Mouse (Mus musculus) forebrain, embryonic 15.5 days (tissue): Measurements from ENCODE around the gene Srrm2. TPM values are rescaled to one million over a fixed set of nuclear protein-coding genes. Genes with fewer than 3 reads are reported as not detected.

Experiments used
- ATAC-seq: fragments of 200-750 bp; cut with Nextera tagmentation; replicated peaks from 2 replicates; pipeline ENCODE4 v1.8.0; 2017; ENCODE audit warnings: mild to moderate bottlenecking, moderate TSS enrichment, moderate library complexity
- H3K27ac ChIP-seq: fragments of 300-500 bp; sonication (generic); replicated peaks from 2 replicates; pipeline ENCODE4 v1.5.1; 2015; ENCODE audit warnings: mild to moderate bottlenecking, inconsistent platforms
- H3K27me3 ChIP-seq: fragments of 300-500 bp; sonication (generic); 2 replicates; pipeline ENCODE4 v1.6.1; 2015; ENCODE audit warnings: inconsistent platforms
- H3K36me3 ChIP-seq: fragments of 300-500 bp; sonication (generic); 2 replicates; pipeline ENCODE4 v1.6.1; 2015; ENCODE audit warnings: mild to moderate bottlenecking, inconsistent platforms
- H3K4me1 ChIP-seq: fragments of 300-500 bp; sonication (generic); 2 replicates; pipeline ENCODE4 v1.6.1; 2015; ENCODE audit warnings: inconsistent platforms
- H3K4me2 ChIP-seq: fragments of 300-500 bp; sonication (generic); replicated peaks from 2 replicates; pipeline ENCODE4 v1.6.1; 2015; ENCODE audit warnings: mild to moderate bottlenecking, inconsistent platforms
- H3K4me3 ChIP-seq: fragments of 300-500 bp; sonication (generic); 2 replicates; pipeline ENCODE4 v1.5.1; 2015; ENCODE audit warnings: mild to moderate bottlenecking, inconsistent platforms
- H3K9ac ChIP-seq: fragments of 300-500 bp; sonication (generic); replicated peaks from 2 replicates; pipeline ENCODE4 v1.6.1; 2015; ENCODE audit warnings: mild to moderate bottlenecking, inconsistent platforms
- H3K9me3 ChIP-seq: fragments of 300-500 bp; sonication (generic); 2 replicates; pipeline ENCODE4 v1.6.1; 2016; ENCODE audit warnings: inconsistent platforms
- WGBS: fragments of 180-500 bp; shearing (Covaris S2); methylation state at CpG from one replicate; pipeline ENCODE4 v1.1.7; 2015; ENCODE audit warnings: mixed read lengths; 5-methylcytosine and 5-hydroxymethylcytosine counted together
- polyA plus RNA-seq: library from polyadenylated mRNA; unstranded; fragments of >200 nt; fragmentation: Nextera tagmentation; extraction: Ambion mirVana; gene quantifications from 2 replicates; pipeline ENCODE4 v1.2.1, GENCODE M21; 2015

Gene Srrm2
- 562 and 569 TPM in 2 replicates for polyA plus RNA-seq

DNA sequence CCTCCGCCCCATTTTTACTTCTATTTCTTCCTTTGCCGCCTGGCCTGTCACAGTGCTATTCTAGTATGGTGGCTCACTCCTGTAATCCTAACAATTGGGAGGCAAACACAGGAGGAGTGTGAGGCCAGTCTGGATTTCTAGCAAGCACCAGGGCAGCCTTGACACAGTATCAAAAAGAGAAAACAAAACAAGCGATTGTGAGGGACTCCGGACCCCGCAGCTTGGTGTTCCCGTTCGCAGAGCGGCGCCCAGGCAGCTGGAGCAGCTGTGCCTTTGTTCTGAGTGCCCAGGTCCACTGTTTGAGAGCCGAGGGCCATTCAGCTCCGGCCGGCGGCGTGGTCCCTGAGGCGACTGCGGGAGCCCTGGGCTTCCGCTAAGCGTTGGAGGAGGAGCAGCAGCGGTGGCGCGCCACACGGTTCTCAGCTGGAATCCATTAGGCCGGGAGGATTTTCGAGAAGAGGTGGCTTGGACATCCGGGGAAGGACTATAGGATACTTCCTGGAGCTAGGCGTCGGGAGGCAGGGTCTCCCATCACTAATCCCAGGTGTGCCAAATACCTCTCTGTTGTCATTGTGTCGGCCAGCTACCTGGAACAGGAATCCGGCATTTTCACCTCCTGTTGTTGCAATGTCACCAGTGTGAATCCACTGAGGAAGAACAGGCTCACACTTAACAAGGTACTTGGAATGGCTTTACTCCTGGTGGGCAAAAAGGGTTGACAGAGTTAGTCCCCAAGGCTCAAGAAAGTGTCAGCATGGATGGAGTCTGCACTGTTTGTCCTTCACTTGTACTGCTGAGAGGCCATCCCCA, at the start of gene Srrm2:
Gene Srrm2 (plus strand): TSS at position 264 of the 810 bp plus-strand sequence.
- no peaks in the 10 kb centered on the region for H3K9me3 ChIP-seq
- H3K27me3 ChIP-seq, result no peaks in the 10 kb centered on the region
- peaks cover 27% of the 10 kb centered on the region for H3K4me1 ChIP-seq
- H3K9ac ChIP-seq, result peak within 1 kb of the TSS; percentile 66
- peak within 1 kb of the TSS; percentile 69 for H3K4me2 ChIP-seq
- no peaks in the 10 kb centered on the region for H3K36me3 ChIP-seq
- peak within 1 kb of the TSS; percentile 83 for H3K27ac ChIP-seq
- H3K4me3 ChIP-seq, result peak within 1 kb of the TSS; percentile 41
- ATAC-seq, result peak; percentile 18; the same call in 1 of the 2 replicates
- WGBS, result 1% methylated on average over 29 of the region's 29 CpGs

DNA sequence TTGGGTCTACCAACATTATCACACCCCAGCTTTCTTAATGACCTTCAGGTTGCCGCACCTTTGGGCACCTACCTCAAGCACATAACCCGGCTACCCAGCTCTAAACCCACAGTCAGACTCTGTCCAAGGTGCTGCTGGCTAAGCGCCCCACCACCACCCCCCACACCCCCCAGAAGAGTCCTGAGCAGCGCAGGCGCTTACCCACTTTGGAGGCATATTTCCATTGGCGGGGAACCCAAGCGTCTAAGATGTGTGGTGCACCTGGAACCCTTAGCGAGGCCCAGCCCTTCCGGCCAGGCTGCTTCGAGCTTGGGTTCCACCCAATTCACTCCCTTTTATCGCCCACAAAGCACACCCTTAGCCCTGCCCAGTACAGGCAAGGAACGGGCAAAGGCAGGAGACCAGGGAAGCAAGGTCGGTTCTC, 49.7 kb upstream of the Srrm2 start, which contains the start of gene Paqr4:
Gene Paqr4 (minus strand): TSS at position 270 of the 424 bp plus-strand sequence.
- no peak for ATAC-seq
- H3K27me3 ChIP-seq, result peaks cover 51% of the 10 kb centered on the region
- H3K4me1 ChIP-seq, result peaks cover 46% of the 10 kb centered on the region

DNA sequence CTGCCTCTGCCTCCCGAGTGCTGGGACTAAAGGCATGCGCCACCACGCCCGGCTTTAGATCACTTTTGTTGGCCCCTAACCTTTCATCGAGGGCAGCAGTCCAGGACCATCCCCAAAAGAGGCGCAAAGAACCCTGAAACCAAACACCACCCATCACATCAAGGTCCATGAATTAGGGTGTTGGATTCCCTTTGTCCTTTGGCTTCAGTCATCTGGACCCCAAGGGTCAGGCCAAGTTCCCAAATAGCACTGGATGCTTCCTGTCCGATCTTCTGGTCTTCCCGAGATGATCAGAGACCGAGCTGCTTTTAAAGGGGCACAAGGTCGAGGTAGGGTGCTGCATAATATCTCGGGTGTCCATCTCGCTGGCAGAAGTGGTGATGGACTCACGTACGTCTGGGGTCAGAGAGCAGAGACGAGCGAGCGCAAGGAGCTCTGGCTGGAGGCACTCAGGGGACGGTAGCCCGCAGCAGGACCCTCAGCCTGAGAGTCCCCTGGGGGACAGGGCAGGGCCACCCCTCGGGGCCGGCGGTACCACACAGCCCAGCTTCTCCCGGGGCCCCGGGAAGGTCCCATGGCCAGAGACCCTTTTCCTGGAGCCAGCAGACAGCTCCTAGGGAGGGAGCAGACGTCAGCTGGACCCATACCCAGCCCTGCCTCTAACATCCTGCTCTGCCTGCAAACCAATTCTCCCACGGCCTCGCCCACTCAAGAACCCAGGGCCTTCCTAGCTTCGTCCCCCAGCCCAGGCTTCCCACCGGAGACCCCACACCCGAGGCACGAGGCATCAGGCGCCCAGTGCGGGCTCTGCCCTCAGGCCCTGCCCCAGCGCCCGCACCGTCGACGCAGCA, 48.7 kb upstream of the Srrm2 start:
- Histone ChIP-seq H3K27me3 (peaks cover 61% of the 10 kb centered on the region), H3K9ac (no peak overlapping the region), H3K36me3 (peaks cover 8% of the 10 kb centered on the region; the same call in 1 of the 2 replicates), H3K4me3 (peak overlapping the region; percentile 31; the same call in 1 of the 2 replicates), H3K4me2 (peak overlapping the region; percentile 43), H3K27ac (no peak overlapping the region), H3K4me1 (peaks cover 53% of the 10 kb centered on the region), H3K9me3 (no peaks in the 10 kb centered on the region)
- whole genome bisulfite sequencing, result 53% methylated on average over 38 of the region's 38 CpGs
- ATAC-seq, result no peak

More for the DNA sequence above, 49.7 kb upstream of the Srrm2 start, which contains the start of gene Paqr4:
- Histone ChIP-seq H3K9ac (peak within 1 kb of the TSS; percentile 78), H3K4me3 (peak within 1 kb of the TSS; percentile 89), H3K9me3 (no peaks in the 10 kb centered on the region), H3K27ac (peak within 1 kb of the TSS; percentile 78), H3K4me2 (peak within 1 kb of the TSS; percentile 94), H3K36me3 (peaks cover 13% of the 10 kb centered on the region)
- 7% methylated on average over 13 of the region's 13 CpGs for WGBS

DNA sequence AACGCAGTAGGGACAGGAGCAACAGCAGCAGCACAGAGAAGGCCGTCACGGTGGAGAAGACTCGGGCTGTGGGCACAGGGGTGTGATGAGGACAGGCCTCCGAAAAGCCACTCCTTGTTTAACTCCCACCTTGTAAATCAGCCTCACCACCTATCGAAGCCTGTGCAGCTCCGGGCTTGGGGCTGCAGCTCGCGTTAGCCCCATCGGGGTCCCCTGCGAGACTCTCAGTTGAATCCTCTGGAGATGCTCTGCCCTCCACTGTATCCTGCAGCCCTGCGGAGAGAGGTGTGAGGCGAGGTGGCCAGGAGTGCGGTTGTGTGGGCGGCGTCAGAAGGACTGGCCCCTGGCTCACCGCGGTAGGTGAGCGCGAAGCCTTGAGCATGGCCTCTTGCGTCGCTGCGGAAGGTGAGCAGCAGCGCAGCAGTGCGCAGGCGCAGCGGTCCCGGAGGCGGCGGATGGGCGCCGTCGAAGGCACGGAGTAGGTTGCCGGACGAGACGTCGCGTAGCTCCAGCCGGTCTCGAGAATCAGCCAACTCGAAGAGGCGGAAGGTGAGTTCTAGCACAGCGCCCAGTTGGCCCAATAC, 48.0 kb upstream of the Srrm2 start:
- Histone ChIP-seq H3K27ac (no peak overlapping the region), H3K4me1 (peaks cover 53% of the 10 kb centered on the region), H3K4me2 (peak overlapping the region; percentile 43), H3K4me3 (peak overlapping the region; percentile 31), H3K9me3 (no peaks in the 10 kb centered on the region), H3K36me3 (0 out of 2 replicates have a peak, but pooled peaks cover under 1% of the 10 kb centered on the region), H3K27me3 (peaks cover 67% of the 10 kb centered on the region), H3K9ac (0 out of 2 replicates have a peak overlapping the region, but pooled peaks have one; percentile 23)
- ATAC-seq, result no peak
- WGBS, result 10% methylated on average over 44 of the region's 44 CpGs

DNA sequence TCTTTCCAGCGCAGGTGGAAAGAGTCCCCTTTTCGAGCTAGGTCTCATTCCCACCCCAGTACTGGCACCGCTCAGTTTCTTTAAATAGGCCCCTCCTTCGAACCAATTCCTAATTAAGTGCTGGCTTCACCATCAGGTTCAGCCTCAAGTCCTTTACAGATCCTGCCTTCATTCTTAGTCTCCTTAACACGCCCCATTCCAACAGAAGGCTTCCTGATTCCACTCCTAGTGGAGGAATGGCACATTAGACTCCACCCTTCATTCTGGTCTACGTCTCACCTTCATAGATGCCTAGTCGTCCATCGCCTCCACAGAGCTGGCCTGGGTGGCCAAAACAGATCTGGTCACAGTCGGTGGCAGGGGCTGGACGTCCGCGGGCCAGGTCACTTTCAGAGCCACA, 47.4 kb upstream of the Srrm2 start:
- Histone ChIP-seq H3K4me3 (peak overlapping the region; percentile 31; the same call in 1 of the 2 replicates), H3K9ac (no peak overlapping the region), H3K27ac (no peak overlapping the region), H3K27me3 (peaks cover 67% of the 10 kb centered on the region), H3K4me1 (peaks cover 50% of the 10 kb centered on the region), H3K9me3 (no peaks in the 10 kb centered on the region), H3K4me2 (peak overlapping the region; percentile 43; the same call in 1 of the 2 replicates), H3K36me3 (no peaks in the 10 kb centered on the region)
- WGBS, result 69% methylated on average over 12 of the region's 12 CpGs
- ATAC-seq, result no peak

DNA sequence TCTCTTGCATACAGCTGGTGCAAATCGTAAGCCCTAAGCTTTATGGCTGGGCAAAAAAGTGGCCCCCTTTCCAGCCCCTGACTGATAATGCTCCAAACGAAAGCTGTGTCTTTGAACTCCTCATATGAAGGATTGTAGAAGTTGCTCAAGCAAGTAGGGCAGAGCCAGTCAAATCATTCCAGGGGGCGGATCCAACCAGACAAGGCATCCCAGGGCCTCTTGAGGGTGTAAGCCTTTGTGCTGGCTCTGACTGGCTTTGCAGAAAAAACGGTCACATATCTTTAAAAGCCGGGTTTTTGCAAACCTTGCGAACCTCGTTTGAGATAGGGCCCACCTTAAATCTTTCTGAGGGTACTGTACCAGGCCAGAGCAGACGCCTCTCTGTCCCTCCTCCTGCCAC, 46.3 kb upstream of the Srrm2 start:
- 21% methylated on average over 8 of the region's 8 CpGs for WGBS

DNA sequence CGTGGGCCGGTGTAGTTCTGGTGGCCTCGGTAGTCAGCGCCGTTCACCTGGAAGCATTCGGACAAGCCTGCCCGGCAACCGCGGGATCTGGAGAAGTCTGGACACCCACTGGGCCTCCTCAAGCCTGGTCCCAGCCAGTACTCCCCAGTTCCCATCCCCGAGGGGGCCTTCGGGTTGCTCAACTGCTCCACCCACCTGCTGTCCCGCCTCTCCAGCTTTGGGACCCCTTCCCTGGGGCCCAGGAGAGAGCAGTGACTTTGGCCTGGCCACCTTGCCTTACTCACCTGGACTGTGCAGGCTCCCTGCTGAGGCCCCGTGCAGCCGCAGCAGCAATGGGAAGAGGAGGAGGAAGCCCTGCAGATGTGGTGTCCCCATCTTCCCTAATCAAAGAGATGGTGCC, 45.7 kb upstream of the Srrm2 start:
- H3K4me1 ChIP-seq, result peaks cover 32% of the 10 kb centered on the region
- WGBS, result 5% methylated on average over 14 of the region's 14 CpGs
- ATAC-seq, result no peak
- no peak overlapping the region for H3K4me3 ChIP-seq
- H3K4me2 ChIP-seq, result no peak overlapping the region
- H3K9ac ChIP-seq, result no peak overlapping the region
- no peaks in the 10 kb centered on the region for H3K36me3 ChIP-seq
- H3K9me3 ChIP-seq, result no peaks in the 10 kb centered on the region
- no peak overlapping the region for H3K27ac ChIP-seq
- H3K27me3 ChIP-seq, result peaks cover 67% of the 10 kb centered on the region

More for the DNA sequence above, 46.3 kb upstream of the Srrm2 start:
- H3K36me3 ChIP-seq, result no peaks in the 10 kb centered on the region
- H3K4me3 ChIP-seq, result no peak overlapping the region
- ATAC-seq, result no peak
- peaks cover 38% of the 10 kb centered on the region for H3K4me1 ChIP-seq
- H3K4me2 ChIP-seq, result no peak overlapping the region
- H3K27me3 ChIP-seq, result peaks cover 67% of the 10 kb centered on the region
- H3K9me3 ChIP-seq, result no peaks in the 10 kb centered on the region
- H3K9ac ChIP-seq, result no peak overlapping the region
- no peak overlapping the region for H3K27ac ChIP-seq

DNA sequence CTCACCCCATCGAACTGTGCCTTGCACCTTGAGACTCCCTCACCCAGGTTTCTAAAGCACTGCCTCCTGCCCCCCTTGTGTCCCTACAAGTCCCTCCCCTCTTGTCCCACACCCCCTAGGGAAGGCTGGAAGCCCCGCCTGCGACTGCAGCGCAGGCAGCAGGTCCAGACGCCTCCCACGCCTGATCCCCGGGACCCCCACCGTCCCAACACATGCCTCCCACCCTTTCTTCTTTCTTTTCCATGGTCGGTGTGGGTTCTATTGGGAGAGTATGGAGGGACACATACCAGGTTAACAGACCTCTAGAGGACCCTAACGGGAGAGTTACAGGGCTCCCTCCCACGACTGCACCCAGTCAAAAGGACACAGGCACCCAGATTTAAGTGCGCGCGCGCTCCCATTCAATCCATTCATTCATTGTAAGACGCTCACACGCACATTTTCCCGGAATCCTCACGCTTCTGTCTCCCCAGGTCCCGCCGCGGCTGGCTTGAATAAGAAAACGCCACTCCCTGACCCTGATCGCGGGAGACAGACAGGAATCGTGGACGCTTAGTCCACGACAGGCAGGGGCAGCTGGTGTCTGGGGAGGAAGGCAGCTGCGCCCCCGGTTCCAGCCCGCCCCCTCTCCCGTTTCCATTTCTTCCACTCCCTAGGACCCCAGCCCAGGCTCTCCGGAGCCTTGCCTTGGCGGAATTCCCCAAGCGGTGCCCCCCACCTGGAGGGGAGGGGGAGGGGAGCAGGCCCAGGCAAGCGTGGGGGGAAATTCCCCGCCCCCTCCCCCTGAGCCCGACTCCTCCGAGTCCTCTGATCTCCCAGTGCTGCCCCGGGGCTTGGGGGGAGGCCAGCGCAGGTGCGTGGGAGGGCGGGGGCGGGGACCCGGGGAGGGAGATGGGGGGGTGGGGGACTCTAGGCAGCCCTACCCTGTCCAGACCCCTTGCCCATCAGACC, 44.8 kb upstream of the Srrm2 start, which contains the start of gene Kremen2:
Gene Kremen2 (minus strand): TSS at position 533 of the 951 bp plus-strand sequence.
- under 1% methylated on average over 44 of the region's 45 CpGs for WGBS
- H3K36me3 ChIP-seq, result no peaks in the 10 kb centered on the region
- ATAC-seq, result no peak
- peak within 1 kb of the TSS; percentile 86 for H3K4me2 ChIP-seq
- peaks cover 66% of the 10 kb centered on the region for H3K27me3 ChIP-seq
- no peaks in the 10 kb centered on the region for H3K9me3 ChIP-seq
- peak within 1 kb of the TSS; percentile 51 for H3K9ac ChIP-seq
- H3K4me1 ChIP-seq, result peaks cover 30% of the 10 kb centered on the region
- no peak within 1 kb of the TSS for H3K27ac ChIP-seq
- H3K4me3 ChIP-seq, result peak within 1 kb of the TSS; percentile 45

DNA sequence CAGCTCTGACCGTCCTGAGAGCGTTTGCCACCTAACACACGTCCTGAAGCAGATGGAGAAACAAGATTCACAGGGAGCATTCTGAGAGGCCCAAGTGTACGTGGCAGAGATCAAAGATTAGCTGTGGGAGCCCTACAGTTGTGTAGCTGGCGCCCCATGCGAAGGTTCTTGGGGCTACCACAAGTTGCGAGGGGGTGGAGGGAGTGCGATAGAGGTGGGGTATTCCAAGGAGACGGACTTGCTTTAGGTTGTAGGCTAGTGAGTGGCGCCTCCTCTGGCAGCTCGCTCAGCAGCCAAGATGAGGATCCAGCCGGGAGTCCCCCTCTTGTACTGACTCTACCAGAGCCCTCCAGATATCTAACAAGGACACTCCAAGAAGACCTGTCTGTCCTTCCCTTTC, 44.0 kb upstream of the Srrm2 start:
- 3% methylated on average over 12 of the region's 12 CpGs for whole genome bisulfite sequencing
- peaks cover 27% of the 10 kb centered on the region for H3K4me1 ChIP-seq
- ATAC-seq, result no peak
- H3K27ac ChIP-seq, result no peak overlapping the region
- H3K4me2 ChIP-seq, result peak overlapping the region; percentile 86
- H3K9me3 ChIP-seq, result no peaks in the 10 kb centered on the region
- no peaks in the 10 kb centered on the region for H3K36me3 ChIP-seq
- H3K4me3 ChIP-seq, result peak overlapping the region; percentile 45
- peaks cover 59% of the 10 kb centered on the region for H3K27me3 ChIP-seq
- H3K9ac ChIP-seq, result peak overlapping the region; percentile 51; the same call in 1 of the 2 replicates

DNA sequence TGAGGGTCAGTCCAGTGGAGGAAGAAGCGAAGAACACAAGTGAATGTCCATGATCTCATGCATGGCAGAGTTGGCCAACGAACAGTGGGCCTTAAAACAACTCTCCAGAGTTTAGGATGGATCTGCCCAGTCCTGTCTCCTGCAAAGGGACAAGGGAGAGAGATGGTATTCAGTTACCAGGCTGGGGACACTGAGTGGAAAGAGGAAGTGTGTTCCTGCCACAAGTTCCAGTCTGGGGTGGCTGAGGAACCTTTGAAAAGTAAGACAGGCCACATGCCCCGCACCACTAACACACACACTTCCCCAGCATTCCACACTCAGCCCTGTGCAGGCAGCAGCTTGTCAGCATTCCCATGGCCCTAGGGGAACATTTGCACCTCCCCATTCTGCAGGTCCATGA, 43.6 kb upstream of the Srrm2 start:
- H3K27me3 ChIP-seq, result peaks cover 54% of the 10 kb centered on the region

More for the DNA sequence above, 43.6 kb upstream of the Srrm2 start:
- Histone ChIP-seq H3K9ac (no peak overlapping the region), H3K4me1 (peaks cover 27% of the 10 kb centered on the region), H3K27ac (no peak overlapping the region), H3K4me2 (no peak overlapping the region), H3K4me3 (no peak overlapping the region), H3K36me3 (peaks cover 2% of the 10 kb centered on the region; the same call in 1 of the 2 replicates), H3K9me3 (no peaks in the 10 kb centered on the region)
- no peak for ATAC-seq
- 95% methylated on average over 3 of the region's 3 CpGs for whole genome bisulfite sequencing
